Comparison of ENCODE assay signal across 18 mouse cellular contexts in genomic region chr9:64472743-64473142, GRCm38 (mm10).
DNase-seq lines count a peak whose midpoint lies in the region; ATAC-seq lines count a peak whose summit lies in the region.
"Had no signal": no experiment of that assay in that cellular context is flagged by ENCODE, and none has a peak within 500 bp of the region (broad histone marks: within the 10 kb centered on the region; RNA-seq: fewer than 3 reads in every experiment).

No protein-coding gene starts in this region.

- peaks cover 44% of the 10 kb centered on the region for H3K4me1 ChIP-seq in liver, embryonic 13.5 days (replicated peaks)

- 17% methylated on average over 6 of the region's 6 CpGs for WGBS in liver, embryonic 13.5 days (ENCODE audit: insufficient replicate concordance)

- H3K27ac ChIP-seq in liver, embryonic 13.5 days = peak overlapping the region; percentile 75
- H3K27ac ChIP-seq: embryonic facial prominence, embryonic 15.5 days; hindbrain, embryonic 14.5 days had no signal

- H3K9me3 ChIP-seq in liver, embryonic 13.5 days (replicated peaks) = no peaks in the 10 kb centered on the region
- H3K9me3 ChIP-seq: embryonic facial prominence, embryonic 15.5 days; heart, embryonic 12.5 days had no signal

- H3K9ac ChIP-seq in liver, embryonic 13.5 days = peak overlapping the region; percentile 30
- H3K9ac ChIP-seq: embryonic facial prominence, embryonic 15.5 days; heart, embryonic 12.5 days; hindbrain, embryonic 14.5 days had no signal

- H3K36me3 ChIP-seq in liver, embryonic 13.5 days = no peaks in the 10 kb centered on the region
- H3K36me3 ChIP-seq: embryonic facial prominence, embryonic 15.5 days; heart, embryonic 12.5 days had no signal

- ATAC-seq in liver, embryonic 13.5 days (ENCODE audit: low read depth) = peak; percentile 87

- no peak overlapping the region for H3K4me3 ChIP-seq in liver, embryonic 13.5 days (replicated peaks)
- H3K4me3 ChIP-seq: embryonic facial prominence, embryonic 15.5 days; heart, embryonic 12.5 days had no signal

- DNase-seq in adrenal gland, postnatal 36 days = peak; percentile 16 to 62
- no peak for DNase-seq in adrenal gland, postnatal 10 days
- peak; percentile 41 for DNase-seq in c-Kit-positive CD71-positive TER-119-positive erythroid progenitor cells, embryonic 14.5 days (ENCODE audit: low spot score)
- DNase-seq in liver, embryonic 13.5 days = peak; percentile 46
- peak; percentile 45 to 51 for DNase-seq in spleen, postnatal 10 days (ENCODE audit: low spot score in 2 of 2)
- no peak for DNase-seq in gastrocnemius, adult 18-20 months (ENCODE audit: low spot score)
- DNase-seq in left cerebral cortex, adult 11 months (ENCODE audit: low spot score) = no peak
- DNase-seq: cerebellum, adult 18-20 months; cerebellum, postnatal 25 days; gastrocnemius, postnatal 10 days; heart, adult 11 months; heart, postnatal 14 days; left cerebral cortex, postnatal 4 days; lung, postnatal 10 days; midbrain, embryonic 14.5 days had no signal

- H3K27me3 ChIP-seq in liver, embryonic 13.5 days = peaks cover 9% of the 10 kb centered on the region; the same call in 1 of the 2 replicates

- H3K4me2 ChIP-seq in liver, embryonic 13.5 days = peak overlapping the region; percentile 41
- H3K4me2 ChIP-seq: embryonic facial prominence, embryonic 15.5 days; heart, embryonic 12.5 days; hindbrain, embryonic 14.5 days had no signal

Comparison
In these comparisons a context has a peak if more than half of its experiments do, and no peak if none do; other contexts are left out.
1. DNase-seq: peak in adrenal gland, postnatal 36 days (2 of 2), c-Kit-positive CD71-positive TER-119-positive erythroid progenitor cells, embryonic 14.5 days (single experiment), liver, embryonic 13.5 days (single experiment) and spleen, postnatal 10 days (2 of 2); none in adrenal gland, postnatal 10 days (single experiment), gastrocnemius, adult 18-20 months (single experiment) and left cerebral cortex, adult 11 months (single experiment).